Mouse (Mus musculus) c-Kit-positive CD71-positive TER-119-negative erythroid progenitor cells, embryonic 14.5 days (primary cell): Measurements from ENCODE around the gene Dsp.

ENCODE experiments used
- DNase-seq: peaks from one replicate; pipeline ENCODE4 v3.0.0-alpha.2; 2013; ENCODE audit warnings: low read depth

Gene Dsp

DNA sequence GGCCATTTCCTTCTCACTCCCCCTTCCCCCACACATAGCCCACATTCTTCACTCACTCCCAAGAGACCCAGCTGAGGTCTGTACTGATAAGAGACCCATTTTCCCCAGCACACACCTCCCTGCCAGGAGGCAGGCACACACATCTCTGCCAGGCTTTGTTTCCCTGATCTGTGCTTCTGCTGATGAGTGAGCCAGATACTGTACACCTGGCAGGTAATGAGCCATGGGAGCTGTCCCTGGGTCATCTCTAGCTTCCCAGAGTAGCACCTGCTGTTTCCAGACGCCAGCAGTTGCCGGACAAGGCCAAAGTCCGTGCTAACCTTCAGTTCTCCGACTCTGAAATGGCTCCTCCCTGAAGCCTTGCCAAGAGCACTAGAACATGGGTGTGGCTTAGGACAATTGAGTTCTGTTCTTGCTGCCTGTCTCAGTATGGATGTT is 19.6 kb downstream of the Dsp start:
- no peak for DNase-seq

DNA sequence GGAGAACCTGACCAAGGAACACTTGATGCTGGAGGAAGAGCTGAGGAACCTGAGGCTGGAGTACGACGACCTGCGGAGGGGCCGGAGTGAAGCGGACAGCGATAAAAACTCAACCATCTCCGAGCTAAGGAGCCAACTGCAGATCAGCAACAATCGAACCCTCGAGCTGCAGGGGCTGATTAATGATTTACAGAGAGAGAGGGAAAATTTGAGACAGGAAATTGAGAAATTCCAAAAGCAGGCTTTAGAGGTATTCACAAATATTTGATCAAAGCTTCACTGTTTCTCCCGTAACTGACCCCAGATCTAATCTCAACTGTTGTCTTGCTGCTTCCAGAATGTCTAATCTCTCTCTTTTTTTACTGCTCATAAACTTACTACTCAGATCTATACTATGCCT is 42.3 kb downstream of the Dsp start:
- DNase-seq: no peak

DNA sequence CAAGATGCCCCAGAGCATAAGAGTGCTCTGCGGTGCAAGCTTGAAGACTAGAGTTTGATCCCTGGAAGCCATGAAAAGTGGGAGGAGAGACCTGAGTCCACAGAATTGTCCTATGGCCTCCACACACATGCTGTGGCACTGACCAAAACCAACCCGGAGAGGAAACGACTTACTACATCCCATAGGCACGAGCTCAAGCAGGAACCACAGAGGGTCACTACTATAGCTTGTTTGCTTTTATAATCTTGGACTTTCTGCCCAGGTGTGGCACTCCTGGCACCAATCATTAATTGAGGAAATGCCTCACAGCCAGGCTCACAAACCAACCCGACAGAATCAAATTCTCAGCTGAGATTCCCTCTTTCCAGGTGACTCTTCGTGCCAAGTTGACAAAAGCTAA is 50.3 kb downstream of the Dsp start:
- no peak for DNase-seq

- no peak for DNase-seq
Observed at GRCm38 (mm10) chr13:38204171-38204570, 53.1 kb downstream of the Dsp start.

DNA sequence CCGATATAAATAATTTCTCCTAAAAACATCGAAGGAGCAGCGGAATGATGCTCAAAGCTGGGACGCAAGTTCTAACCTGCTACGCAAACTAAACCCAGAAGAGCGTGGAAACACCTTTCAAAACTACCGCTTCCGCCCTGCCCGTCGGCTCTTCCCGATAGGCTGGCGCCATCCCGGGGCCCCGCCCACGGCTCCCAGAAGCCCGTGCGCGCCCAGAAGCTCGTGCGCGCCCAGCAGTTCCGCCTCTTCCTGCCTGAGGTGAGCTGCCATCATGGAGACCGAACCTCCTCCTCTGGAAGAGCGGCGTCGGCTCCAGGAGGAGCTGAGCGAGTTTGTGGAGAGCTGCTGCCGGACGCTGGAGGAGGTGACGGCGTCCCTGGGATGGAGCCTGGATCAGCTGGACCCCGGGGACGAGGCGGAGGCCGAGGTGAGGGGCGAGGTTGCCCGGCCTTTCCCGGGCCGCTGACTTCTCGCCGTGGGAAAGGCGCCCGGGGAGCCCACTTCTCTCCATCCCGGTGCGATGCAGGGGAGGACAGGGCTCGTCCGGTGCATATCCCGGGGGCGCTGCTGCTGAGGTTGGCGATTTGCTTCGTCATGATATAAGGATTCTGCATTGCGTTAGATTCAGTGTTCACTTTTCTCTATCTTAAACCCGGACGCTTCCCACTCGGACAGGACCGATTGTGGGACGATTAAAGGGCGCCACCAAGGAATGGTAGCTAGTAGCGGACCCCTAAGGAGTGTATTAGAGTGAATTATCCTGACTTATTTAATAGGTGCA is 53.8 kb downstream of the Dsp start, which contains the start of gene Snrnp48:
Gene Snrnp48, plus strand, starts transcription at position 237 of the 781 bp plus-strand sequence.
- DNase-seq: peak; percentile 87

DNA sequence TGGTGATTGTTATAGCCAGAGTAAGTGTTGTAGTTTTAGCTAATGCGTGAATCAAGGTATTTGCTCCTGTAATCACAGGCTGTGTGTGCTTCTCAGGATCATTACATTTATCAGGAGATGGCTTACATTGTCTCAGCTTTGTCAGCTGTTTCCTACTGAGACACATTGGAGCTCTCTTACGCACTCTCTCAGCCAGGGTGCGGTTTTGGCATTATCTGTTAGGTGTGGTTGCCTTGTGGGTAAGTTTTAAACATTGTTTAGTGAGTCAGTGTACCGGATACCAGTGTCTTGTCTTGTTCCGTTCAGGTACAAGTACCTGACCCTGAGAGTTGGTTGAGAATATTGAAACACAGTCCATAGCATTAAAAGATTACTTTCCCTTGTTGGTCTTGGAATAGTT is 60.0 kb downstream of the Dsp start:
- DNase-seq: no peak

DNA sequence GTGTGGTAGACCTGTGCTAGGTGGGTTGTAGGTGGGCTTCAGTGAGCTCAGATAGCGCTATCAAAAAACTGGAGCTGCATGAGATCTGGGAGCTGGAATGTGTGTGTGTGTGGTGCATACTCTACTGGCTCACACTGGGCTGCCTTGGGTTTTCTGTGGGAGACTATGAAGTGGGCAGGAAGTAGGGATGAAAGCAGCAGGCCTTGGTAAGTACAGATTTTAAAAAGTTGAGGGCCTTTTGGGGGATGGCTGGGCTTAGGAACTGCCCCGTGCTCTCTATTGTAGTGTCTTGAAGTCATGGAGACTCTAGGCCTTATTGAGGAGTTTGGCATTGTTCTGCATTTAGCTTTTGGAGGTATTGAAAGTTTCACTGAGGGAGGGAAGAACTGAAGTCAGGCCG is 67.6 kb downstream of the Dsp start:
- DNase-seq: no peak

DNA sequence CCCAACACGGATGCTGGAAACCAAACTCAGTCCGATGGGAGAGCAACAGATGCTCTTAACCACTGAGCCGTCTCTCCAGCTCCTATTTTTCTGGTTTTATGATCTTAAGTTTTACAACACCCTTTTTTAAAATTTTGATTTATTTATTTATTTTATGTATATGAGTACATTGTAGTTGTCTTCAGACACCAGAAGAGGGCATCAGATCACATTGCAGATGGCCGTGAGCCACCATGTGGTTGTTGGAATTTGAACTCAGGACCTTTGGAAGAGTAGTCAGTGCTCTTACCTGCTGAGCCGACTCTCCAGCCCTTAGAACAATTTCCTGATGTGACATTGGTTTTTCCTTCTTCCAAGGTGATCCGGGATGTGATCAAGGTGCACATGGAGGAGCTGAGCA is 69.2 kb downstream of the Dsp start:
- no peak for DNase-seq

DNA sequence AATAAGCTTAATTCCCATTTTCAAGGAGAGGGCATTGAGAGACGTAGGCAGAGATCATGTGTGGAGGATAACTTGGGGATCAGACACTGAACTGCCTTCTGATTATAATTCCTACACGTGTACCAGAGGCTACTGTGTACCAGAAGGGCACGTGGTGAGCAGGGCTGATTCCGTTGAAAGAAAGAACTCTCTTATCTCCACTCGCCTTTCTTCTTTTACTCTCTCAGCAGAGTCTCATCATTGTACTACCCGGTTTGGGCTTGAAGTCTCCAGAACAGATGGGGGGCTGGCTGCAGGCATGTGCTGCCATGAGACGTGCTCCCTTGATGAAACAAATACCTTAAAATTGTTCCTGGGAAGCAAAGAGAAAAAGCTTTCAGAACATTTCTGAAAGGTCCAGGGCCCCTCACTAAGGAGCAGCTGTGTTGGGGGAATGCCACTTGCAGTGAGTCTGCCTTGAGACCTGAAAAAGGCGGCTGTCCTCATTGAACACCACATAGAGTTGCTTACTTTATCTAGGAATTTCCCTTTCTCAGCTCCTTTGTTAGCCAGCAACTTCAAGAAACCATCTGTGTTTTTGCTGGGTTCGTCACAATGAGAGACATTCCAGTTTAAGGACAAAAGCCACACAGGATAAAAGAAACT is 79.2 kb downstream of the Dsp start:
- DNase-seq: no peak

DNA sequence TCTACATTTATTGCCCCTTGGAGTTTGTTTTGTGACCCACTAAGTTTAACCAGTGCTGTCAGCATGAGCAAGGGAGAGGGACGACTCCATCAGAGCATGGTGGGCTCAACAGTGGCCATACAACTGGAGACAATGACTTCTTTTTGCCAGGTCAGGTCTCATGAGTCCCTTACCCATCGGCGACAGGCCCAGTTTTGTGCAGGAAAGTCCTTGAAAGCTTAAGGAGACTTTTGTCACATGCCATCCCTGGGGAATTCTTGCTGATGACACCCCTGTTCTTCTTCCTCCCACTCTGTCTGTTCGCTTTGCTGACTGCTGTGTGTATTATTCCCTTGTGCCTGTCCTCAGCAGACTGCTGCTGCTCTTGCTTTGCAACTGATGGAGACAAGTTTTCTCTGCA is 81.3 kb downstream of the Dsp start:
- DNase-seq: no peak

- no peak for DNase-seq
Observed at GRCm38 (mm10) chr13:38232856-38233625, 81.9 kb downstream of the Dsp start.

DNA sequence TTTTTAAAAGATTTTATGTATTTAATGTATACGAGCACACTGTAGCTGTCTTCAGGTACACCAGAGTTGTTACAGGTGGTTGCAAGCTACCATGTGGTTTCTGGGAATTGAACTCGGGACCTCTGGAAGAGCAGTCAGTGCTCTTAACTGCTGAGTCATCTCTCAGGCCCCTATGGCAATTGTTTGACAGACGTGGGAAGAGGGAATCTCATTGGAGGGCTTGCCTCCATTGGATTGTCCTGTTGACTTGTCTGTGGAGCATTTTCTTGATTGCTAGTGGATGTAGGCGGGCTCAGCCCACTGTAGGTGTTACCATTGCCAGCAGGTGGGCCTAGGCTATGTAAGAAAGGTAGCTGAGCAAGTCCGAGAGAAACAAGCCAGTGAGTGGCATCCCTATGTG is 83.6 kb downstream of the Dsp start:
- DNase-seq: no peak

DNA sequence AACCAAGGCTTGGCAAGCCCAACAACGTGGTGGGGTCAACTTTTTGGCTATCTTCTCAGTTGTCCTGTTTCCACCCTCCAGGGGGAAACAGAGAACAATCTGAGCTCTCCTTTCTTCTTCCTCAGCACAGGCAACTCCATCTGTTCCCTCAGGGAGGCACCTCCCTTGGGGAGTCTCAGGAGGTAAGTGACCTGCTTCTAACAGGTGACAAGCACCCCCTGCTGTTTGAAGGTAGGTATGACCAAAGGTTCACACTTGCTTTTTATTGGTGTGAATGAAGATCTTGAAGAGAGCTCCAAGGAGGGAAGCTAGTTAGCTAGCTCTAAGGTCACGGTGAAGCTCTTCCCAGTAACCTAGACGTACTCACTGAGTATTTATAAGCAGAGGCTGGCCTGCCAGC is 84.3 kb downstream of the Dsp start:
- peak; percentile 25 for DNase-seq

DNA sequence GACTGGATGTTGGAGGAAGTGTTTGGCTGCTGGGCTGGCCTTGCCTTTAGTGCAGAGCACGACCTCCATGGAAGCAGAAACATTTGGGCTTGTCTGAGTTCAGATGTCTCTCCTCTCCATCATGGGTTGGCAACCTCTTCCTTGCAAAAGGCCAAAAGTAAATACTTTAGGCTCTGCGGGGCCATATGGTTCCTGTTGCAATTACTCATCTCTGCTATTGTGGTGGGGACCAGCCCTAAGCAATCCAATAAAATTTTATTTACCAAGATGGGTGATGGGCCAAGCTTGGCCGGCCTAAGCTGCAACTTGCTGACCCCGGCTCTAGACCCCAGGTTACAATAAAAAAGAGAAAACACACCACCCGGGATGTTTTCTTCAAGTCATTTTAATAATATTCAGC is 97.1 kb downstream of the Dsp start:
- DNase-seq: no peak
